Mouse (Mus musculus): ENCODE data around the gene Tmco4.

Gene Tmco4

GRCm38 (mm10) chr4:139019413-139019812 lies 46.7 kb downstream of the Tmco4 start:
- no peak for DNase-seq (ENCODE audit: low read depth, low spot score)

- no peak for DNase-seq (ENCODE audit: low read depth, low spot score)
Measured at GRCm38 (mm10) chr4:139020385-139020784, 47.7 kb downstream of the Tmco4 start.

GRCm38 (mm10) chr4:139024379-139024778 lies 51.7 kb downstream of the Tmco4 start:
- no peak for DNase-seq (ENCODE audit: low read depth, low spot score)

DNA sequence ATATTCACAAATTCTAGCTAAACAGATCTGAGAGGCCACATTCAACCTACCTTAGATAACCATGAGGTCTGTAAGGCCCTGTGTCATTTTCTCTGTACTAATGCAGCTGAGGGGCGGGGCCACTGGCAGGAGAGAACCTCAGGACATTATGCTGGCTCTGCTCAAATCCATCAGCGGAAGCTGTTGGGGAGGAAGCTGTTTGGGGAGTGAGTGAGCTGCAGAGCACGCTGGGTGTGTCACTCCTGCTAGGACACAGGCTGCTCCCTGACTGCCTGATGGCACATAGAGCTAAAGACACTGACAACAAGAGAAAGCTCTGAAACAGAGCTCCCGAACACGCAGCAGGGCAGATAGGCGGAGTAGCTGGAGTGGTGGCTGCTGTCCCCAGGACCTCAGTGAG lies 58.0 kb downstream of the Tmco4 start:
- no peak for DNase-seq (ENCODE audit: low read depth, low spot score)

DNA sequence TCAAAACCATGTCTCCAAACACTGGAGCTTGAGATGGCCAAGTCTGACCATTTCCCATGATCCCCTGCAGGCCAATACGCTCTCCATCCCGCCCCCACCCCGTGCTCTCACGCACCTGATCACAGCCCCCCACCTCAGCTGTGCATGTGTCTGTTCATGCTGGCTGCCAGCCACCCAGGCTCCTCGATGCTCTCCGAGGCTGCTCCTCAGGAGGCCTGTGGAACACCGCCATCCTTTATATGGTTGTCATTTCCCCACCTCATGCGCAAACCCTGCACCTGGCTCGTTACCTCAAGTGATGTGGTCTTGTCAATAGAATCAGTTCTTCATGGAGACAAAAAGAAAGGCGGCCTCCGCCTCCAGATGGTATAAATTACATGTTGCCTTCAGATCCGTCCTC lies 59.8 kb downstream of the Tmco4 start:
- DNase-seq (ENCODE audit: low read depth, low spot score), result no peak

- no peak for DNase-seq (ENCODE audit: low read depth, low spot score)
Measured at GRCm38 (mm10) chr4:139033263-139034009, 60.7 kb downstream of the Tmco4 start.

- no peak for DNase-seq (ENCODE audit: low read depth, low spot score)
Measured at GRCm38 (mm10) chr4:139034010-139034367, 61.3 kb downstream of the Tmco4 start.

DNA sequence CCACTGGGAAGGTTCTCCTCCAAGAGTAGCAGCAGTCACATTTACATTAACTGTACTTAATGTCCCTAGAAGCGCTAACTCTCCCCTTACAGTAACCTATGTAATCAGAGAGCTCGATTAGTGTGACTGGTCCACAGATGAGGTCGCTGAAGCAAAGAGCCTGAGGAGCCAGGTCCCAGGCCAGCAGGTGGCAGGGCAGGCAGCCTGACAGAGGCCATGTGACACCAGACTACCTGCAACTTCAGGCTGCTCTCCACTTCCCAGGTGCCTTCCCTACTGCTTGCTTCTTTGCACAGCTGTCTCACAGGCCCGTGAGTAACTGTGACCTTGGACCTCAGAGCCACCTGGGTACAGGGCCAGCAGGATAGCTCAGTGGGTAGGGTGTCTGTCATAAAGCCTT lies 61.9 kb downstream of the Tmco4 start:
- no peak for DNase-seq (ENCODE audit: low read depth, low spot score)

- no peak for DNase-seq (ENCODE audit: low read depth, low spot score)
Measured at GRCm38 (mm10) chr4:139034942-139035341, 62.3 kb downstream of the Tmco4 start.

DNA sequence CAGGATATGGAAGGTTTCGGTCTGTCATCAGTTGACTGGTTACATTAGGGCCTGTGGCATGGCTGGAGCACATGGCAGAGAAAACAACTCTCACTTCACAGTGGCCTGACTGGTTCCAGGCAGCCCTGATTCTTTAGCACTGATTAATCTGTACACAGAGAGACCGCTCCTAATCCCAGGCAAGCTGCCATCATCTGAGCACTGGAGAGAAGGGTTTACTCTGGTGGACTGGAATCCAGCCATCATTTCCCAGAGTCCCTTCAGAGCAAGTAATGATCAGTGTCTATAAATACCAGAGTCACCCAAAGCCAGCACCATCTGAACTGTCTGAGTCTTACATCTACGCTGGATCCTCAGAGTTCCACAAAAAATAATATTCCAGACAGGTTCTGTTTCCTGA lies 63.1 kb downstream of the Tmco4 start:
- DNase-seq (ENCODE audit: low read depth, low spot score), result no peak

DNA sequence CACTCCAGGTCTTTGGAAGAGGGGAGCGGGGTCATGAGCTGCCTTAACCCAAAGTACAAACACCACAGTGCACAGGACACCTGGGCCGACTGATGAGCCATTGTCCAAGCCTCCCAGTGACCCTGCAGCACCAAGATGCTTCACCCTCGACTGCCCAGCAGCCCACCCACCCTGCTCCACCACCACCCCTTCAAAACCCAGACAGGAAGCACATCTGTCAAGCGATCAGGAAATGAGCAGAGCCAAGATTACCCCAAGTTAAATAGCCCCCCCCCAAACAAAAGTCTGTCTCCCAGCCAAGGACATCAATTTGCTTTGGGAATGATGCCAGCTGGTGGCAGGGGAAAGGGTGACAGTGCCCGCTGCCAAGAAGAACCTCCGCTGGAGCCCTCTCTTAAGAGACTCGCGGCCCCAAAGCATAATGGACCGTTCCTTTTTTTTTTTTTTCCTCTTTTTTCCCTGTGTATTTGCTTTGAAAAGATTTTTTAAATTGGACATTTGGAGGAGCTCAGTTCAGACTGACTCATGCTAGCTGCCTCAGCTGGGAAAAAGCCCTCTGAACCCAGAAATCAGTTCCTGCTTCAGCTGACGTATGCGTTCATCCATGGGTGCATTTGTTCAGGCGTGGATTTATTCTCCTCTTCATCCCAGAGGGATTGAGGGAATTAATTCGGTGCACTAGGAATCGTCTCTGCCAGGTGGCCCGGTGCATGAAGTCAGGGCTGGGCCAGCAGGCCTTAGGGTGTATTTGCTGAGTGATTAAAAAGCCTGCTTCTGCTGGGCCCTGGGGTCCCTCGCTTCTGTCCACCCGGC lies 65.3 kb downstream of the Tmco4 start:
- DNase-seq (ENCODE audit: low read depth, low spot score), result no peak

GRCm38 (mm10) chr4:139040084-139040839 lies 67.6 kb downstream of the Tmco4 start:
- DNase-seq (ENCODE audit: low read depth, low spot score), result no peak

DNA sequence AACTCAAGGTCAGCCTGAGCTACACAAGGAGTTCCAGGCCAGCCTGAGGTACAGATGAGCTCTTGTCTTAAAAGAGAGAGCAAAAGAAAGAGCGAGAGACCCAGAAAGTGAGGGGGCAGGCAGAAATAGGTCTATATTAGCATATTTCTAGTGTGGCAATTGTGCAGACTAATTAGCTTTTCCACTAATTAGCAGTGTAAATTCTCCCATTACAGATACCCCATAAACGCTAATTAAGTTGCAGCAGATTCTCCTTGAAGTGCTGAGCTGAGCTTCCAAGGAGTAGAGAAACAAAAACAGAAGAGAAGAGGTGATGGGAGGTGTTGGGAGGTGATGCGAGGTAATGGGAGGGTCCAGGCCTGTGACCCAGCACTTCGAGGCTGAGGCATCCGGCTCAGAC lies 69.9 kb downstream of the Tmco4 start:
- no peak for DNase-seq (ENCODE audit: low read depth, low spot score)

DNA sequence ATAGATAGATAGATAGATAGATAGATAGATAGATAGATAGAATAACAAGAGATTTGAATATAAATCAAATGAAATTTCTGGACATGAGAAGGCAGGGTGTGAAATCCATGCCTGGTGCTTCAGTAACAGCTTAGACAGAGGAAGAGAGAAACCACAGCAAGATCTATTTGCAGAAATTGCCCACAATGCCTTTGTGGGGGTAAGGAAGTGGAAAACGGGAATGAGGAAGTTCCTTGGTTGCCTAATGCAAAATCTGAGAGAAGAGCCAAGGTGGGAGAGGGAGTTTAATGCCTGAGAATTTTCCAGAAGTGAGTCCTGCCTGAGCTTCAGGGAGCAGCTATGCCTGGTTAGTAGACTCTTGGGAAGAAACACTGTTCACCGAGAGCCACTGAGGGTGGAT lies 70.9 kb downstream of the Tmco4 start:
- DNase-seq (ENCODE audit: low read depth, low spot score), result no peak

DNA sequence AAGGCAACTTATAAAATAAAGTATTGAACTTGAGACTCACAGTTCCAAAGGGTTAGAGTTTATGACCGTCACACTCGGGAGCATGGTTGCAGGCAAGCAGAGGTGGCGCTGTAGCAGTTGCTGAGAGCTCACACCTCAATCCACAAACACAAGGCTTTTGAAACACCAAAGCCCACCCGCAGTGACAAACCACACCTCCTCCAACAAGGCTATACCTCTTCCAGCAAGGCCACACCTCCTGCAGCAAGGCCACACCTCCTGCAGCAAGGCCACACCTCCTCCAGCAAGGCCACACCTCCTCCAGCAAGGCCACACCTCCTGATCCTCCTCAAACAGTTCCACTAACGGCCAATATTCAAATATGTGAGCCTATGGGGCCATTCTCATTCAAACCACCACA lies 71.9 kb downstream of the Tmco4 start:
- DNase-seq (ENCODE audit: low read depth, low spot score), result no peak

DNA sequence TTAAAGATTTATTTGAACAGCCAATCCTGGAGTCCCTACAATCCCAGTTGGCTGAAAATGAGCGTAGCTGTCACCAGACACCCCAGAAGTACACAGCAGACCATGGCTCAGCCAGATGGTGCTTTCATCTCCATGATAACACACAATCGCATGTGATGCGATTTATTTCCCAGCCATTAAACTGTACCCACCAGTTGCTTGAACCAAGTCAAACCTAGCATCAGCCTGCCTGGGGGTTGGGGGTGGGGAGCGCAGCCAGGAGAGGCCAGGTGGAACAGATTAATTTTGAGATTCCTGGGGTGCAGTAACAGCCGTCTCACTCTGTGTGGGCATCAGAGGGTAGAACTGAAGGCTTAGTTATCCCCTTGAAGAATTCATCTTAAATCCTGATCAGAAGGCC lies 73.7 kb downstream of the Tmco4 start:
- DNase-seq (ENCODE audit: low read depth, low spot score), result no peak

DNA sequence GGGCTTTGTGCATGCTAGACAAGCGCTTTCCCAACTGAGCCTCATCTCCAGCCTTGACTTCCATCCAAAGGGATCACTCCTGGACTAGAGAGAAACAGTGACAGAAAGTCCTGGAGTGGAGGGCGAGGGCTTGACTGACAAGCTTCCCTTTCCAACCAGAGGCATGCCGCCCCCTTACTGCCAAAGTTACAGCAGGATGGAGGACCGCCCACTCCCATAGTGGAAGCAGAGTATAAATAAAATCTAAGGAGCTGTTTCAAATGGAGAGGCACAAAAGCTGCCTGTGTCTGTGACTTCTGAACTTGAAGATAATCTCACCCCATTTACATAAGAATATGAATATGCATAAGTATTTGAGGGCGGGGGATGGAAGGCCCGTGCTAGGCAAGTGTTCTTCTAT lies 75.8 kb downstream of the Tmco4 start:
- DNase-seq (ENCODE audit: low read depth, low spot score), result no peak

GRCm38 (mm10) chr4:139052796-139053195 lies 80.1 kb downstream of the Tmco4 start:
- DNase-seq (ENCODE audit: low read depth, low spot score), result no peak

DNA sequence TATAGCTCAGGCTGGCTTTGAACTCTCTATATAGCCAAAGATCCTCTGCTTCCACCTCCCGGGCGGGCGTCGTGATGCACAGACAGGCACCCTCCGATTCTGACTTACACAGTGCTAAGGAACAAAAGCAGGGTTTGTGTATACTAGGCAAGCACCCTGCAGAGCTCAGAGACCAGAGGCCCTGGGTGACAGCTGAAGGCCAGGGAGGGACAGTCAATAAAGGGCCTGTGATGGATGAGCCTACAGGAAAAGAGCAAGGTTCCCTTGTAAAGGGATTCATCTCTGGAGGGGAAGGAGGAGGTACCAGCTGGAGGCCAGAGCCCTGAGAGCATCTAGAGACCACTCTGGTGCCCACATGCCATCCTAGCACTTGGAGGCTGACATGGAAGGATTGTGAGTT lies 80.7 kb downstream of the Tmco4 start:
- no peak for DNase-seq (ENCODE audit: low read depth, low spot score)

DNA sequence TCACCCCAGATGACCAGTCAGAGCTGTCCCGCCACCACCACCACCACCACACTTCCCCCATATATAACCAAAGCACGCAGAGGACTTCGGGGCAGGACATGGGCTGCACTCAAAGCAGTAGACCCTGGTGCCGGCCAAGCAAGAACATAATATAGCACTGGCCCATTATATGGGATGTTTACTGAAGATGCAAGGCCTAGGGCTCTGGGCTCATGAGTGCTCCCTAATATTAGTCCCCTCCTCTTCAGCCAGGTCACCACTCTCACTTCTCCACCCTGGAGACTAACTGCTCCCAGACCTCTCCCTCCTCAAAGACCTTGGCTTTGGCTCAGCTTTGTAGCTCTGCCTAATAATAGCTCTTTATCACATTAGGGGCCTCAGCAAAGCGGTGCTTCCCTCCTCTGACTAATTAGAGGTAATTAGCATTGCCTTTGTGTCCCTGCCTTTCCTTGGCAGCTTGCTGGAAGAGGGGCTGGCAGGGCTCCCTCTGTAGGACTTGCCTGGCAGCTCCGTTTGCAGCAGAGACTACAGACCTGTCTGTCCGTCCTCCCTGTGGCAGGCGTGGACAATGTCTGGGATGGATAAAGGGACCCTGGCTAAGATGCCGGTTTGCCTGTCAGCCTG lies 81.7 kb downstream of the Tmco4 start:
- peak; percentile 43 for DNase-seq (ENCODE audit: low read depth, low spot score)

DNA sequence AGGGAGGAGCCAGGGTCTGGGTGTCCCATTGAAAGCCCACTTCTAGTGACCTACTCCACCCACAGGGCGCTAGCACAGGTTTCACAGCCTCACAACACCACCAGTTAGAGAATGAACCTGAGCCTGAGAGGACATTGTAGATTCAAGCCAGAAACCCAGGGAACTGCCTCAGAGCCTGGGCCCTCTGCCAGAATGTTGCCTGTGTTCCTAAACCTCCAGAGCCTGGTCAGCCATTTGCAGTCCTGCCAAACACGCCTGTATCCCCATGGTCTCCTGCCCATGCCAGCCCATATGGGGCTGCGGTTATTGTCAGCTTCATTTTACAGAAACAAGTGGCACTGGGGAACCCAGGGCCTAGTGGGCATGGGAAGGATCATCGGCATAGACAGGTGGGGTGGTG lies 82.6 kb downstream of the Tmco4 start:
- DNase-seq (ENCODE audit: low read depth, low spot score), result no peak

DNA sequence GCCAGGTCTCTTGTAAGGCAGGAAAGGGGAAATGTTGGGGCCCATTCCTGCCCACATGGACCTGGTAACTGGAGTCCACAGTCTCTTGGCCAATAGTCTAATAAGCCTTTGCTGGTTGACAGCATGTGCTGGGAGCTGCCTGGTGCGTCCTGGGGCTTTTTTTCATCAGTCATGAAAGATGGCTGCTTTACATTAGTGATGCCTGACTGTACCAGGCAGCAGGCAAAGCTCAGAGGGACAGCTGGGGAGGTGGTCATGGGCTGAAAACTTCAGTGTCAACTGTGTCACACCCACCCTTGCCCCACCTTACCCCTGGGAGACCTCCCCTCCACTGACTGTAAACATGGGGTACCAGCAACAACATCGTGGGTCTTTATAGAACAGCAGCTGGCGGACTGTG lies 83.1 kb downstream of the Tmco4 start:
- no peak for DNase-seq (ENCODE audit: low read depth, low spot score)
